Mouse (Mus musculus): ENCODE data around the gene Gm45808. TPM values are rescaled to one million over a fixed set of nuclear protein-coding genes. Genes with fewer than 3 reads are reported as not detected.

The Gm45808 gene
- total RNA-seq, 1 experiment from 2014 or later = not detected

DNA sequence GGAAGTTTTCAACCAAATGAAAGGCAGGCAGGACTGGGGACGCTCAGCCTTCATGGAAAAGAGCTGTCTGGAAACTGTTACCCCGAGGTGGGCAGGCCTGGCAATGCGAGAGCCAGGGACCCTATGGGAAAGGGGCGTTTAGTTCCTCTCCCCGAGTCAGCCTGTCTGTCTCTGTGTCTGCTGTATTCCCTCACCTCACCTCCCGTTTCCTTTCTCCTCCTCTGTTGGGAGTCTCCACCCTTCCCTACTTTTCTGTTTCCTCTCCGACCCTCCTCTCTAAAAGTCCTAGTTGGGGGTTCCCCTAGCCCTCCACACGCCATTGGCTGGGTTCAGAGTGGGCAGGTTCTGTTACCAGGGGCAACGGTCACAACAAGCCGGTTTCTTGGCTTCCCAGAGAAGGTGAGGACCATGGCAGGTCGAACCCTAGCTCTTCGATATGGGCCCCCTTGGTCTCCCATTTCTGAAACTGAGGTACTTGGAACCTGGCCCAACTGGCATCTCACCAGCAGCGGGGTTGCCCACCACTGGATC, 68.6 kb downstream of the Gm45808 start:
- ATAC-seq (replicated peaks; ENCODE audit: low read depth, poor library complexity, severe bottlenecking) = no peak

Other genes with a start within 250 kb of the Gm45808 start
- 28.9 and 41.4 TPM in 2 replicates for gene Cd37, start 247.7 kb downstream of the Gm45808 start, total RNA-seq (2017)
- gene Slc6a16, start 245.7 kb downstream of the Gm45808 start, total RNA-seq (2017) = not detected in 2 replicates
- gene Slc6a21, start 209.3 kb downstream of the Gm45808 start, total RNA-seq (2017) = not detected in 2 replicates
- 3.1 and 3.4 TPM in 2 replicates for gene Trpm4, start 153.0 kb downstream of the Gm45808 start, total RNA-seq (2017)
- 0.41 TPM in 1 of 2 replicates, not detected in the other for gene Hrc, start 151.5 kb downstream of the Gm45808 start, total RNA-seq (2017)
- not detected in 2 replicates for gene Ppfia3, start 119.8 kb downstream of the Gm45808 start, total RNA-seq (2017)
- 1.9 TPM in 1 of 2 replicates, not detected in the other for gene Lin7b, start 116.2 kb downstream of the Gm45808 start, total RNA-seq (2017)
- 451 and 564 TPM in 2 replicates for gene Snrnp70, start 91.1 kb downstream of the Gm45808 start, total RNA-seq (2017)
- not detected in 2 replicates for gene Kcna7, start 81.2 kb downstream of the Gm45808 start, total RNA-seq (2017)
- not detected in 2 replicates for gene Ntf5, start 73.1 kb downstream of the Gm45808 start, total RNA-seq (2017)
- not detected in 2 replicates for gene Lhb, start 66.0 kb downstream of the Gm45808 start, total RNA-seq (2017)
- 6.2 and 7.5 TPM in 2 replicates for gene Gys1, start 52.0 kb downstream of the Gm45808 start, total RNA-seq (2017)
- gene Ruvbl2, start 48.7 kb downstream of the Gm45808 start, total RNA-seq (2017) = 149 and 177 TPM in 2 replicates
- gene Ftl1, start 26.9 kb downstream of the Gm45808 start, total RNA-seq (2017) = 650 and 699 TPM in 2 replicates
- 34.0 and 35.6 TPM in 2 replicates for gene Bax, start 19.9 kb downstream of the Gm45808 start, total RNA-seq (2017)
- not detected in 2 replicates for gene Tulp2, start 4.9 kb downstream of the Gm45808 start, total RNA-seq (2017)
- 11.8 and 13.4 TPM in 2 replicates for gene Dhdh, start 2.0 kb upstream of the Gm45808 start, total RNA-seq (2017)
- 296 and 342 TPM in 2 replicates for gene Nucb1, start 23.6 kb upstream of the Gm45808 start, total RNA-seq (2017)
- 122 and 193 TPM in 2 replicates for gene Ppp1r15a, start 39.5 kb upstream of the Gm45808 start, total RNA-seq (2017)
- not detected in 2 replicates for gene Plekha4, start 39.5 kb upstream of the Gm45808 start, total RNA-seq (2017)
- gene Hsd17b14, start 68.1 kb upstream of the Gm45808 start, total RNA-seq (2017) = not detected in 2 replicates
- gene Bcat2, start 83.3 kb upstream of the Gm45808 start, total RNA-seq (2017) = 26.6 and 39.0 TPM in 2 replicates
- not detected in 2 replicates for gene Fgf21, start 128.7 kb upstream of the Gm45808 start, total RNA-seq (2017)
- not detected in 2 replicates for gene Fut1, start 130.5 kb upstream of the Gm45808 start, total RNA-seq (2017)
- gene Izumo1, start 135.0 kb upstream of the Gm45808 start, total RNA-seq (2017) = 1.0 TPM in 1 of 2 replicates, not detected in the other
- gene Rasip1, start 140.7 kb upstream of the Gm45808 start, total RNA-seq (2017) = not detected in 2 replicates
- under 0.01 TPM in 1 of 2 replicates, not detected in the other for gene Mamstr, start 153.2 kb upstream of the Gm45808 start, total RNA-seq (2017)
- not detected in 2 replicates for gene Fut2, start 179.6 kb upstream of the Gm45808 start, total RNA-seq (2017)
- gene Ntn5, start 197.2 kb upstream of the Gm45808 start, total RNA-seq (2017) = not detected in 2 replicates
- not detected in 2 replicates for gene Sec1, start 207.6 kb upstream of the Gm45808 start, total RNA-seq (2017)
- gene Car11, start 213.0 kb upstream of the Gm45808 start, total RNA-seq (2017) = not detected in 2 replicates
- gene Dbp, start 218.3 kb upstream of the Gm45808 start, total RNA-seq (2017) = 7.7 and 12.1 TPM in 2 replicates
- gene Rpl18, start 228.6 kb upstream of the Gm45808 start, total RNA-seq (2017) = 1,786 and 1,933 TPM in 2 replicates
- gene Sphk2, start 231.2 kb upstream of the Gm45808 start, total RNA-seq (2017) = 8.2 and 9.5 TPM in 2 replicates
- gene Fam83e, start 234.4 kb upstream of the Gm45808 start, total RNA-seq (2017) = 0.82 and 0.87 TPM in 2 replicates
- gene Spaca4, start 239.0 kb upstream of the Gm45808 start, total RNA-seq (2017) = not detected in 2 replicates